Mouse (Mus musculus) heart, embryonic 14.5 days (tissue): ENCODE data around the gene Apobr. TPM values are rescaled to one million over a fixed set of nuclear protein-coding genes. Genes with fewer than 3 reads are reported as not detected.

Experiments
- ATAC-seq: fragments of 200-750 bp; cut with Nextera tagmentation; 2 replicates; pipeline ENCODE4 v1.8.0; 2017; ENCODE audit warnings: low read depth, moderate TSS enrichment; ENCODE audit not compliant: insufficient number of reproducible peaks, insufficient read depth, low FRiP score
- H3K27ac ChIP-seq, 2 experiments: fragments of 200-500 bp in 1 of 2; fragments of 300-500 bp in 1 of 2; sonication (generic) in 1 of 2; replicated peaks in 1 of 2; 2 replicates each; pipeline ENCODE4 v1.5.1; 2012 to 2014; ENCODE audit warnings: low read depth in 2 of 2, low read length in 2 of 2, control low read depth in 1 of 2, mild to moderate bottlenecking in 1 of 2, mixed read lengths in 1 of 2; ENCODE audit not compliant: control insufficient read depth in 1 of 2, insufficient read depth in 1 of 2
- H3K27me3 ChIP-seq: fragments of 300-500 bp; sonication (generic); 2 replicates; pipeline ENCODE4 v1.6.1; 2014; ENCODE audit warnings: mild to moderate bottlenecking, low read length, control low read depth; ENCODE audit not compliant: control insufficient read depth, insufficient read depth
- H3K36me3 ChIP-seq: fragments of 300-500 bp; sonication (generic); 2 replicates; pipeline ENCODE4 v1.6.1; 2014; ENCODE audit warnings: mild to moderate bottlenecking, control low read depth, low read length, mixed read lengths; ENCODE audit not compliant: control insufficient read depth, insufficient read depth
- H3K4me1 ChIP-seq, 2 experiments: fragments of 200-500 bp in 1 of 2; fragments of 300-500 bp in 1 of 2; sonication (generic) in 1 of 2; 2 replicates each; pipeline ENCODE4 v1.6.1; 2012 to 2014; ENCODE audit warnings: low read length in 2 of 2, control low read depth in 1 of 2, mixed read lengths in 1 of 2; ENCODE audit not compliant: control insufficient read depth in 2 of 2, insufficient read depth in 2 of 2
- H3K4me2 ChIP-seq: fragments of 300-500 bp; sonication (generic); 2 replicates; pipeline ENCODE4 v1.6.1; 2014; ENCODE audit warnings: mild to moderate bottlenecking, low read length
- H3K4me3 ChIP-seq, 2 experiments: fragments of 200-500 bp in 1 of 2; fragments of 300-500 bp in 1 of 2; sonication (generic) in 1 of 2; 2 replicates each; pipeline ENCODE4 v1.5.1; 2012 to 2014; ENCODE audit warnings: low read length in 2 of 2, mild to moderate bottlenecking in 2 of 2, control low read depth in 1 of 2, low read depth in 1 of 2, moderate library complexity in 1 of 2; ENCODE audit not compliant: control insufficient read depth in 1 of 2, insufficient read depth in 1 of 2
- H3K9ac ChIP-seq: fragments of 300-500 bp; sonication (generic); 2 replicates; pipeline ENCODE4 v1.6.1; 2014; ENCODE audit warnings: mild to moderate bottlenecking, low read length
- H3K9me3 ChIP-seq: fragments of 300-500 bp; sonication (generic); 2 replicates; pipeline ENCODE4 v1.6.1; 2016; ENCODE audit warnings: low read length, control low read depth; ENCODE audit not compliant: control insufficient read depth
- WGBS: fragments of 180-500 bp; shearing (Covaris S2); extraction: QIAGEN DNeasy Blood & Tissue Kit; methylation state at CpG from one replicate; pipeline ENCODE4 v1.1.7; 2014; 5-methylcytosine and 5-hydroxymethylcytosine counted together
- polyA plus RNA-seq: library from polyadenylated mRNA; unstranded; fragments of >200 nt; fragmentation: Nextera tagmentation; extraction: Ambion mirVana; gene quantifications from 2 replicates; pipeline ENCODE4 v1.2.1, GENCODE M21; 2014

The Apobr gene
- polyA plus RNA-seq, 1 experiment from 2014 or later, result 0.81 TPM

- Histone ChIP-seq H3K36me3 (no peaks in the 10 kb centered on the region), H3K27me3 (peaks cover 11% of the 10 kb centered on the region; the same call in 1 of the 2 replicates), H3K4me2 (no peak overlapping the region), H3K4me1 (no peaks in the 10 kb centered on the region), H3K4me3 (no peak overlapping the region), H3K9ac (no peak overlapping the region), H3K27ac (no peak overlapping the region), H3K9me3 (no peaks in the 10 kb centered on the region)
- 55% methylated on average over 6 of the region's 6 CpGs for WGBS
- ATAC-seq, result no peak
These were observed 11.7 kb downstream of the Apobr start for GRCm38 (mm10) chr7:126596414-126596813.

GRCm38 (mm10) chr7:126598919-126599318, 14.2 kb downstream of the Apobr start:
- no peak overlapping the region for H3K4me2 ChIP-seq
- no peak overlapping the region for H3K27ac ChIP-seq
- H3K36me3 ChIP-seq, result no peaks in the 10 kb centered on the region
- H3K27me3 ChIP-seq, result 0 out of 2 replicates have a peak, but pooled peaks cover 8% of the 10 kb centered on the region
- WGBS, result 69% methylated on average over 6 of the region's 6 CpGs
- no peaks in the 10 kb centered on the region for H3K4me1 ChIP-seq
- H3K9ac ChIP-seq, result no peak overlapping the region
- ATAC-seq, result no peak
- no peak overlapping the region for H3K4me3 ChIP-seq
- no peaks in the 10 kb centered on the region for H3K9me3 ChIP-seq

GRCm38 (mm10) chr7:126601896-126602295, 17.2 kb downstream of the Apobr start:
- H3K36me3 ChIP-seq, result no peaks in the 10 kb centered on the region
- H3K9ac ChIP-seq, result no peak overlapping the region
- H3K4me3 ChIP-seq, result no peak overlapping the region
- WGBS, result 41% methylated on average over 5 of the region's 5 CpGs
- no peaks in the 10 kb centered on the region for H3K27me3 ChIP-seq
- H3K4me2 ChIP-seq, result no peak overlapping the region
- ATAC-seq, result no peak
- no peak overlapping the region for H3K27ac ChIP-seq
- H3K4me1 ChIP-seq, result no peaks in the 10 kb centered on the region
- H3K9me3 ChIP-seq, result no peaks in the 10 kb centered on the region

- no peak overlapping the region for H3K27ac ChIP-seq
- H3K27me3 ChIP-seq, result no peaks in the 10 kb centered on the region
- no peak for ATAC-seq
- no peak overlapping the region for H3K4me3 ChIP-seq
- 78% methylated on average over 3 of the region's 3 CpGs for WGBS
- no peaks in the 10 kb centered on the region for H3K4me1 ChIP-seq
- H3K9me3 ChIP-seq, result no peaks in the 10 kb centered on the region
- H3K36me3 ChIP-seq, result no peaks in the 10 kb centered on the region
- no peak overlapping the region for H3K4me2 ChIP-seq
- no peak overlapping the region for H3K9ac ChIP-seq
These were observed 17.9 kb downstream of the Apobr start for GRCm38 (mm10) chr7:126602650-126603049.

GRCm38 (mm10) chr7:126606611-126607010, 21.9 kb downstream of the Apobr start:
- Histone ChIP-seq H3K4me1 (no peaks in the 10 kb centered on the region), H3K4me2 (no peak overlapping the region), H3K27me3 (no peaks in the 10 kb centered on the region), H3K27ac (no peak overlapping the region), H3K9ac (no peak overlapping the region), H3K36me3 (no peaks in the 10 kb centered on the region), H3K9me3 (no peaks in the 10 kb centered on the region), H3K4me3 (no peak overlapping the region)
- 76% methylated on average over 5 of the region's 5 CpGs for WGBS
- no peak for ATAC-seq

- H3K9ac ChIP-seq, result no peak overlapping the region
- H3K4me2 ChIP-seq, result no peak overlapping the region
- H3K4me3 ChIP-seq, result no peak overlapping the region
- H3K9me3 ChIP-seq, result no peaks in the 10 kb centered on the region
- ATAC-seq, result no peak
- H3K4me1 ChIP-seq, result no peaks in the 10 kb centered on the region
- H3K36me3 ChIP-seq, result no peaks in the 10 kb centered on the region
- no peak overlapping the region for H3K27ac ChIP-seq
- WGBS, result 75% methylated on average over 3 of the region's 3 CpGs
- no peaks in the 10 kb centered on the region for H3K27me3 ChIP-seq
These were observed 22.3 kb downstream of the Apobr start for GRCm38 (mm10) chr7:126607064-126607463.

GRCm38 (mm10) chr7:126607796-126608195, 23.1 kb downstream of the Apobr start:
- Histone ChIP-seq H3K4me3 (no peak overlapping the region), H3K9me3 (0 out of 2 replicates have a peak, but pooled peaks cover under 1% of the 10 kb centered on the region), H3K4me2 (no peak overlapping the region), H3K9ac (no peak overlapping the region), H3K4me1 (no peaks in the 10 kb centered on the region), H3K27me3 (no peaks in the 10 kb centered on the region), H3K27ac (no peak overlapping the region), H3K36me3 (no peaks in the 10 kb centered on the region)
- WGBS, result 80% methylated on average over 5 of the region's 5 CpGs
- no peak for ATAC-seq

- 0 out of 2 replicates have a peak, but pooled peaks cover 4% of the 10 kb centered on the region for H3K9me3 ChIP-seq
- no peaks in the 10 kb centered on the region for H3K4me1 ChIP-seq
- no peak overlapping the region for H3K9ac ChIP-seq
- H3K27me3 ChIP-seq, result no peaks in the 10 kb centered on the region
- ATAC-seq, result no peak
- no peak overlapping the region for H3K4me2 ChIP-seq
- 72% methylated on average over 3 of the region's 3 CpGs for WGBS
- H3K4me3 ChIP-seq, result no peak overlapping the region
- H3K27ac ChIP-seq, result no peak overlapping the region
- no peaks in the 10 kb centered on the region for H3K36me3 ChIP-seq
These were observed 28.0 kb downstream of the Apobr start for GRCm38 (mm10) chr7:126612736-126613135.
